Mouse (Mus musculus) heart, postnatal 0 days (tissue): ENCODE data around the gene Lama2. TPM values are rescaled to one million over a fixed set of nuclear protein-coding genes. Genes with fewer than 3 reads are reported as not detected.

Source experiments
- ATAC-seq: fragments of 200-750 bp; cut with Nextera tagmentation; 2 replicates; pipeline ENCODE4 v1.8.0; 2017; ENCODE audit warnings: low read depth, moderate number of reproducible peaks, moderate library complexity; ENCODE audit not compliant: insufficient read depth
- DNase-seq: peaks from one replicate; pipeline ENCODE4 v3.0.0-alpha.2; 2016; ENCODE audit warnings: low spot score
- H3K27ac ChIP-seq: fragments of 300-500 bp; sonication (generic); 2 replicates; pipeline ENCODE4 v1.5.1; 2014; ENCODE audit warnings: low read depth, mild to moderate bottlenecking
- H3K27me3 ChIP-seq: fragments of 300-500 bp; sonication (generic); 2 replicates; pipeline ENCODE4 v1.6.1; 2014; ENCODE audit warnings: low read length, mixed read lengths; ENCODE audit not compliant: control insufficient read depth, insufficient read depth
- H3K36me3 ChIP-seq: fragments of 300-500 bp; sonication (generic); replicated peaks from 2 replicates; pipeline ENCODE4 v1.6.1; 2014; ENCODE audit warnings: low read length, mixed read lengths; ENCODE audit not compliant: control insufficient read depth, insufficient read depth
- H3K4me1 ChIP-seq: fragments of 300-500 bp; sonication (generic); 2 replicates; pipeline ENCODE4 v1.6.1; 2014; ENCODE audit warnings: antibody characterized with exemption; ENCODE audit not compliant: control insufficient read depth, insufficient read depth
- H3K4me2 ChIP-seq: fragments of 300-500 bp; sonication (generic); 2 replicates; pipeline ENCODE4 v1.6.1; 2014; ENCODE audit warnings: low read depth, mild to moderate bottlenecking, low read length, moderate library complexity
- H3K4me3 ChIP-seq: fragments of 300-500 bp; sonication (generic); 2 replicates; pipeline ENCODE4 v1.5.1; 2014; ENCODE audit warnings: low read depth, low read length
- H3K9ac ChIP-seq: fragments of 300-500 bp; sonication (generic); replicated peaks from 2 replicates; pipeline ENCODE4 v1.6.1; 2014; ENCODE audit warnings: low read depth, low read length, mixed read lengths
- H3K9me3 ChIP-seq: fragments of 300-500 bp; sonication (generic); replicated peaks from 2 replicates; pipeline ENCODE4 v1.6.1; 2016; ENCODE audit warnings: low read length; ENCODE audit not compliant: control insufficient read depth
- CTCF ChIP-seq: IDR thresholded peaks from 2 replicates; pipeline ENCODE4 v1.5.1; 2016; ENCODE audit warnings: antibody characterized with exemption, control low read depth, low read depth
- EP300 ChIP-seq: IDR thresholded peaks from 2 replicates; pipeline ENCODE4 v1.6.1; 2016; ENCODE audit warnings: antibody characterized with exemption, low read depth
- WGBS: fragments of 180-500 bp; shearing (Covaris S2); extraction: QIAGEN DNeasy Blood & Tissue Kit; methylation state at CpG from one replicate; pipeline ENCODE4 v1.1.7; 2014; 5-methylcytosine and 5-hydroxymethylcytosine counted together
- polyA plus RNA-seq: library from polyadenylated mRNA; unstranded; fragments of >200 nt; fragmentation: Nextera tagmentation; extraction: Ambion mirVana; gene quantifications from 2 replicates; pipeline ENCODE4 v1.2.1, GENCODE M21; 2015
- total RNA-seq: library from RNA; depleted of rRNA; stranded (reverse); fragments of >200 nt; gene quantifications from 2 replicates; pipeline ENCODE4 v1.2.3, GENCODE M21; 2014; ENCODE audit warnings: low replicate concordance

Lama2 gene
- total and polyA plus RNA-seq, 2 experiments from 2014 or later: 32.4 to 85.5 TPM

DNA sequence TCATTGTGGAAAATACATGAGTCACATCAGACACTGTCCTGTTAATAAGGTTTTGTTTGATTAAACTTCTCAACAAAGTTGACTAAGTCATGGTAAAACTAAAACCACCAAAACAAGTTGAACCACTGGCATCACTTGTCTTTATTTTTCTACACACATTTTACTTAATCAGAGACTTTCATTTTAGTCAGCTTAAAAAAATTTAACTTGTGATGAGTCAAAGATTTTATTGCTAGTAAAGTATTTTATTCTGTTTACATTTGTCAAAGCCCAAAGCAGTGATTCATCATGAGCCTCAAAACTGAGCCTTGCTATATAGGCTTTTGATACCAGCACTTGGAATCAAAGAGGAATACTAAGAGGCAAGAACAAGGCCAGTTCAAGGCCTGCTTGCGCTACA is 369.8 kb downstream of the Lama2 start:
- no peaks in the 10 kb centered on the region for H3K4me1 ChIP-seq
- WGBS: 97% methylated on average over 1 of the region's 1 CpGs

DNA sequence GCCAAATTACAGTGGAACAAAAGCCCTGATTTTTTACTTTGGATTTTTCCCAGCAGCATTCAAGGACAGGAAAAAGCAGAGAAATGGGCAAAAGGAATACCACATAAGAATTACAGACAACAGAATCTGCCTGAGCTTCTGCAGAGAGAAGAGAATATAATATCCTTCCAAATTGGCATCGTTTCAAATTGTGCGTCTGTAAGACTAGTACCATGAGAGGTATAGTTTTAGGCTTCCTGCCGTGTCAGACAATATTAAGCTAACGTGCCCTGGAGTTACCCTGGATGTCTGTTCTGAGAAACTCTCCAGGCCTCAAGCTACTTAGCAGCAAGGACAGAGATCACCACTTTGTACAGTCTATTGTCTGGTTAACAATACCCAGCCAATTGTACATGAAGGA is 384.8 kb downstream of the Lama2 start:
- H3K4me3 ChIP-seq: no peak overlapping the region
- no peaks in the 10 kb centered on the region for H3K36me3 ChIP-seq
- no peaks in the 10 kb centered on the region; the same call in 1 of the 2 replicates for H3K4me1 ChIP-seq
- no peak for DNase-seq
- H3K4me2 ChIP-seq: no peak overlapping the region
- TF ChIP-seq EP300 (no peak), CTCF (no peak)
- no peak overlapping the region for H3K9ac ChIP-seq
- WGBS: 38% methylated on average over 4 of the region's 4 CpGs
- no peak overlapping the region for H3K27ac ChIP-seq
- no peaks in the 10 kb centered on the region for H3K27me3 ChIP-seq
- no peaks in the 10 kb centered on the region for H3K9me3 ChIP-seq
- no peak for ATAC-seq

More for the DNA sequence above, 369.8 kb downstream of the Lama2 start:
- no peak overlapping the region for H3K27ac ChIP-seq
- H3K36me3 ChIP-seq: no peaks in the 10 kb centered on the region
- no peak overlapping the region for H3K9ac ChIP-seq
- no peaks in the 10 kb centered on the region for H3K27me3 ChIP-seq
- H3K9me3 ChIP-seq: no peaks in the 10 kb centered on the region
- TF ChIP-seq EP300: no peak
- TF ChIP-seq CTCF: no peak
- DNase-seq (no peak), ATAC-seq (no peak)
- no peak overlapping the region for H3K4me3 ChIP-seq
- H3K4me2 ChIP-seq: no peak overlapping the region

- no peaks in the 10 kb centered on the region for H3K9me3 ChIP-seq
- H3K36me3 ChIP-seq: no peaks in the 10 kb centered on the region
- H3K4me2 ChIP-seq: 0 out of 2 replicates have a peak overlapping the region, but pooled peaks have one; percentile 36
- peak; percentile 32 for DNase-seq
- 41% methylated on average over 5 of the region's 5 CpGs for WGBS
- no peak overlapping the region for H3K27ac ChIP-seq
- no peaks in the 10 kb centered on the region; the same call in 1 of the 2 replicates for H3K4me1 ChIP-seq
- H3K9ac ChIP-seq: no peak overlapping the region
- no peaks in the 10 kb centered on the region for H3K27me3 ChIP-seq
- TF ChIP-seq CTCF (no peak), EP300 (no peak)
- H3K4me3 ChIP-seq: no peak overlapping the region
- ATAC-seq: no peak
Observed at GRCm38 (mm10) chr10:27233577-27233976, 386.0 kb downstream of the Lama2 start.

- Histone ChIP-seq H3K27ac (no peak overlapping the region), H3K9ac (no peak overlapping the region), H3K36me3 (no peaks in the 10 kb centered on the region), H3K4me3 (no peak overlapping the region), H3K27me3 (no peaks in the 10 kb centered on the region), H3K4me2 (no peak overlapping the region), H3K9me3 (no peaks in the 10 kb centered on the region), H3K4me1 (no peaks in the 10 kb centered on the region)
- WGBS: 76% methylated on average over 8 of the region's 8 CpGs
- no peak for ATAC-seq
- DNase-seq: no peak
- no peak for TF ChIP-seq CTCF
- no peak for TF ChIP-seq EP300
Observed at GRCm38 (mm10) chr10:27223815-27224375, 395.7 kb downstream of the Lama2 start.

DNA sequence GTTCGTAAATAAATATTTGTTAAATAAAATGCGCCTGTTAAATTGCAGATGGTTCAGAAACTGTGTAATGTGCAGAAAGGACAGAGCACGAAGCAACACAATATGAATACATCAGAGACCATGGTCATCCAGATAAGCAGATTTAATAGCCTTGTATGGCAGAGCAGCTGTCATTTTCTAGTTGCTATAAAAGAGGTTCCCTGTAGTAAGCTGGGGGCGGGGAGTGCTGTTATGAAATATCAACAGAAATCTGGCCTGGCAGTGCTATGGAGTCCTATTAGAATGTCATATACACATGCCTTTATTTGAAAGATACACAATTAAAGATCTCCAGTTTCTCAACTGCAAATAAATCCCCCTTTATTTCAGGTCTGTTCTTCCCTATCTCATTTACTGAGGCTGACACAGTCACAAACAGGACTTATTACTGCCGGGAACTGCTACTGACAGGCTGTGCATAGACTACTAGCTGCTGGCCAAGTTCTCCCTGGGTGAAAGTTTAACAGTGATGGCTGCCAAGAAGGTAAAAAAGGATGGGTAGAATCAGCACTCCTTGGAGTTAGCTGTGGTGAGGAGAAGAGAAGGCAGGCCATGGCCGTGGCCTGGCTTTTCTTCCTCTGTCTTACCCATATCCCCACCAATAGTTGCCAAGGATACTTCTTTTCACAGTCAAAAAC is 396.8 kb downstream of the Lama2 start:
- peak; percentile 23 for DNase-seq
- H3K4me1 ChIP-seq: no peaks in the 10 kb centered on the region
- H3K4me3 ChIP-seq: no peak overlapping the region
- WGBS: 73% methylated on average over 6 of the region's 6 CpGs
- ATAC-seq: peak; percentile 30; the same call in 1 of the 2 replicates
- no peak overlapping the region for H3K9ac ChIP-seq
- no peak overlapping the region for H3K4me2 ChIP-seq
- no peaks in the 10 kb centered on the region for H3K36me3 ChIP-seq
- TF ChIP-seq CTCF (no peak), EP300 (no peak)
- H3K27me3 ChIP-seq: no peaks in the 10 kb centered on the region
- H3K9me3 ChIP-seq: no peaks in the 10 kb centered on the region
- H3K27ac ChIP-seq: peak overlapping the region; percentile 53

DNA sequence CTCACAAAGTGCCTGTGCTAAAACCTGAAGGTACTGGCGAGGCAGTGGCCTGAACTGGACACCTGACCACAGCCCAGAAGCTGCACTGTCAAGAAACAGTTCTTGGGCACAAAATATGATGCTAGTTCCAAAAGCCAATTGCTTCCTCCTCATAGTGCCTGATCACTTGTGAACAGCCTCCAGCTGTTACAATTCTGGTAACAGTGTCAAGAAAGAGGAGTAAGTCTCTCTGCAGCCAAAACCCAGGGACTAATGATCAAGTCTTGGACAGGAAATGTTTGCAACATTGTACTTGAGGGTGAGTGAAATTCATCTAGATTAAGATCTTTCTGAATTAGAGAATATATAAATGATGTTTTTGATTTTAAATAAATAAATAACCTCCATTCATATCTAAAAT is 399.9 kb downstream of the Lama2 start:
- Histone ChIP-seq H3K9ac (no peak overlapping the region), H3K4me1 (no peaks in the 10 kb centered on the region), H3K36me3 (no peaks in the 10 kb centered on the region), H3K4me2 (no peak overlapping the region), H3K4me3 (no peak overlapping the region), H3K9me3 (no peaks in the 10 kb centered on the region), H3K27ac (no peak overlapping the region), H3K27me3 (no peaks in the 10 kb centered on the region)
- TF ChIP-seq CTCF (no peak), EP300 (no peak)
- DNase-seq (no peak), ATAC-seq (no peak)
- 54% methylated on average over 1 of the region's 1 CpGs for WGBS
